Mouse (Mus musculus): ENCODE data around the gene Lgals9.

Lgals9 gene

DNA sequence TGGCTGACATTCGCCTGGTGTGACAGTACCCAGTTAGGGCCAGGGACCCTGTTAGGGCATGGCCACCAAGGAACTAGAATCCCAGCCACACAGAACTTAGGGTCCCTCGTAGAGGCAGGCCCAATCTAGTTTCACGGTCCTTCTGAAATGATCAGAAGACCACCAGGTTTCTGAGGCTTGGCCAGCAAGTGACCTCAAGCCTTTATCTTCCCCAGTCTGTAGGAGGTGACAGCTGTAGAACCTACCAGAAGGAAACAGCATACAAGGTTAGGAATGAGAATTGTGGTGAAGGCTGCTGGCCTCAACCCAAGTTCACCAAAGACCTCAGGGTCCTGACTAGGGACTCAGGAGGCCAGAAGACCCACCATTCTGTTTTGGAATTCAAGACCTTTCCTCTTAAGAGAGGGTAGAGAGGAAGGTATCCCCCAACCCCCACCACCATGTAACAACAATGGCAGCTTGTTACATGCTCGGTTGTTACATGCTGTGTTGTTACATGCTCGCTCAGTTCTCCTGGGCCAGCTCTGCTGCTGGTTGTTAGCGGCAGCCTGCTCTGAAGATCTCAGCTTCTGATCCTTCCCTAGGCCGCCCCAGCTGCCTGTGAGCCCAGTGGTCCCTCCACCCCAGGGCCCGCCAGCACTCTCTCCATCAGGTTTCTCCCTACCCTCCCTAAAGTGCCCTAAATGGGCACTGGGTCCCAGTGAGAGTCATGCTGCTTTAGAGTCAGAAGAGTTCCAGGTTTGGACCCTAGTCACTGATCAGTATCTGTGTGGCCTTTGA is 7.8 kb downstream of the Lgals9 start:
- no peak for DNase-seq (ENCODE audit: low read depth, low spot score)

DNA sequence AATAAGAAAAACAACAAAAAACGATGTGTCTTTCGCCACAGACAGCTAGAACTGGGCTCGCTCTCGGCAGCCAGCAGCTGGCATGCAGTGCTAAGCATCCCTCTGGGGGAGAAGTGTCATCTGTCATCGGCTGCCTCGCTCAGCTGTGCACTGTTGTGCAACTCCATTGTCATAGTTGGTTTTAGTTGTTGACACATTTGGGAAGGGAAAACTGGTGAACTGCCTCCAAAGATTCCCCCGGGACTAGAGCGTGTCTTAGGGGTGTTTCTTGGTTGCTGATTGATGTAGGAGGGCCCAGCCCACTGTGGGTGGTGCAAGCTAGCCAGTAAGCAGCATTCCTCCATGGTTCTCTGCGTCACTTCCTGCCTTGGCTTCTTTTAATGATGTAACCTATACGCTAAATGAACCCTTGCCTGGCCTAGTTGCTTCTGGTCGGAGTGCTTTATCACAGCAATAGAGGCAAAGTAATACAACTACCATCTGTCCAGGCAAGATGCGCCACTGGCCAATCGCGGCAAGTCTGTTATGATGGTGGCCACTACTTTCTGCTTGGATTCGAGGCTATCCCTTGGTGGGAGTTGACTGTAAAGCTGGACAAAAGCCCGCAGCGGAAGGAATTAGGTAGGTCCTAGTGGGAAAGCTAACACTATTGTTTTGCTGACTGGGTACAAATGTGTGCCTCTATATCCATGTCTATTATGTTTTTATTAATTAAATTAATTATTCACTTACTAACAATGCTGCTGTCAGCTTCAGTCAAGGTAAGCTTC is 11.2 kb downstream of the Lgals9 start:
- peak; percentile 53 for DNase-seq (ENCODE audit: low read depth, low spot score)

DNA sequence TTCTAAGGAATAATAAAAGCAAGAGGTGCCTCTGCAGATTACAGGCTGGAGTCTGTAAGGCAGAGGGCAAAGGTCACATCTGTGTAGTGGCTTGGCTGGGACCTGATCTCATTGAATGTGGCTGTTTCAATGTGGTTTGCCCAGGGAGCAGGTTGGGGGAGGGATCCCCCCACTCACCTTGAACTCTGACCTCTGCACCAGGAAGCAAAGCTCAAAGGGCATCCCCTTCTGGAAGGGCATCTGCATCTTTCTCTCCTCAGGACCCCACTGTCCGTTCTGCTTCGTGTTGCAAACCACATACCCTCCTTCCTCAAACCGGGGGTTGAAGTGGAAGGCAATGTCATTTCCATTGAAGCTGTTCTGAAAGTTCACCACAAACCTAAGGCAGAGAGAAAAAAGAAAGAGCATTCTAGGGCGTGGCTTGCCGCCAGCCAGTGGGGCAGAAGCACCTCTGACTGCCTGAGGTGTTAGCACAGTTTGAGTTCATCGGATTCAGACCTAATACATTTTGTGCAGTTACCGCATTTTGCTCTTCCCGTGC is 11.9 kb downstream of the Lgals9 start:
- DNase-seq (ENCODE audit: low read depth, low spot score): no peak

DNA sequence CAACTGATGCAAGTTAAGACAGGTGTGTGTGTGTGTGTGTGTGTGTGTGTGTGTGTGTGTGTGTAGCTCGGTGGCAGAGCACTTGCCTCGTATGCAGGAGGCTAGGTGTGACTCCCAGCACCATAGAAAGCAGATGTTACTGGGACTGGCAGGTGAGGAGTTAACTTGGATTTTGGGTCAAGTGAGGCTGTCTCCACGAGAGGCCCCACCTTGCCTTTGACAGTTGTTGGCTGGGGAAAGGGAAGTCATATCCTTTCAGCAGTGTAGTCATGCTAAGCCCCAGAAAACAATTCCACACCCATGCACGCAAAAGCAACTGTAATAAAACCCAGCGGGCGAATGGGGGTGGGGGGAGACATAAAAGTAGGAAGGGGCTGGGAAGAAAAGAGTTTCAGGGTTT is 12.4 kb downstream of the Lgals9 start:
- no peak for DNase-seq (ENCODE audit: low read depth, low spot score)

DNA sequence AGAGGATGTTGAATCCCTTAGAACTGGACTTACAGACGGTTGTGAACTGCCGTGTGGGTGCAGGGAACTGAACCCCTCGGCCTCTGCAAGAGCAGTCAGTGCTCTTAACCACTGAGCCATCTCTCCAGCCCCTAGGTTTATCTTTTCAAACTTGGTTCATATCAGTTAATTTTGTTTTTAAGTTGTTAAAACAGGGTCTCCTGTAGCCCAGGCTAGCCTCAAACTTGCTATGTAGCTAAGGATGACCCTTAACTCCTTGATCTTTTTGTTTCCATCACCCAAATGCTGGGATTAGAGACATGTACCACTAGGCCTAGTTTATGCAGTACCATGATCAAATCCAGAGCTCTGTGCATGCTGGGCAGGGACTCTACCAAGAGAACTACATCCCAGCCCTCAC is 13.0 kb downstream of the Lgals9 start:
- DNase-seq (ENCODE audit: low read depth, low spot score): no peak

DNA sequence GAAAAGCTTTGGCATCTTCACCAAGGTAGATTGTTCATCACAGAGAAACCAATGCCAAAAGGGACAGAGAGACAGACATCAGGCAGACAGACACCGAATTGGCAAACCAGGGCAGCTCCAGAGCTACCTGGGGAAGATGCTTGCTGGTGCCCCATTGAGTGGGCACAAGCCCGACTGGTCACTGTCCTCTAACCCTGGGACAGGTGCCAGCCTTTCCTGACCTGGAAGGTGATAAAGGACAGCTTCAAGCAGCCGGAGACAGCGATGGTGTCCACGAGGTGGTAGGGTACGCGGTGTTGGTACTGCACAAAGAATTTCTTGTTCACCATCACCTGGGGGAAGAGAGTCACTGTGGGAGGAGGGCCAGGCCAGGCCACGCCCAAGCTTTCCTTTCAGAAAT is 13.7 kb downstream of the Lgals9 start:
- DNase-seq (ENCODE audit: low read depth, low spot score): no peak

DNA sequence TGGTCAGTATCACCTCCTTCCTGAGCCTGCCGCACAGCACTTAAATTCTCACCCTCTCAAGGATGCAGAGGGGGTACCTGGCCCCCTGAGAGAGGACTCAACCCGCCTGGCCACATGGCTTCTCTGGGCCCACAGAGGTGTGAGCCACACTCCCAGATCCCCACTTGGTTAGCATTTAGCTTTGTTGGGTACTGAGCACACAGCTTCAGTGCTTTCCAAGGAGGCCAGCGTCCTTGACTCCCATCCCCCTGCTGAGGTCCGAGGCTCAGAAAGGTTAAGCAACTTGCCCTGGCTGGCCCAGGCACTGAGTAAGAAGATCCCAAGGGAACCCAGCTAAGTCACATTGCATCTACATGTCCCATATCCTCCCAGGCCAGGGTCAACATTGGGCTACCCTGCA is 16.6 kb downstream of the Lgals9 start:
- no peak for DNase-seq (ENCODE audit: low read depth, low spot score)

DNA sequence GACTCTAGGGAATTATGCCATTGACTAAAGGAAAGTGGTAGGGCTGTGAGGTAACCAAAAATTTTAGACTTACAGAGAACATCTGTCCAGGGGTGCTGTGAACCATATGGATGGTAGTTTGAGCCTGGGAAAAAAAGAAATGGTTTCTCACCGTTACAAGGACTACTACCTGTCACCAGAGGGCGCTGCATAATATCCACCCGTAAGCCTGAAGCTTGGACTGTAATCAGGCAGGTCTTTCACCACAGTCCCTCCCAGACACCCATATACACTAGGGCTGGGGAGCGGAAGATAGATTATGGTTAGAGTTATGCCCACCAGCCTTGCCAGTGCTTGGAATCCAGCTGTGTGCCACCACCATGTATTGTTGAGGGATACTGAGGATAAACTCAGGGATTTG is 17.4 kb downstream of the Lgals9 start:
- DNase-seq (ENCODE audit: low read depth, low spot score): peak; percentile 63

DNA sequence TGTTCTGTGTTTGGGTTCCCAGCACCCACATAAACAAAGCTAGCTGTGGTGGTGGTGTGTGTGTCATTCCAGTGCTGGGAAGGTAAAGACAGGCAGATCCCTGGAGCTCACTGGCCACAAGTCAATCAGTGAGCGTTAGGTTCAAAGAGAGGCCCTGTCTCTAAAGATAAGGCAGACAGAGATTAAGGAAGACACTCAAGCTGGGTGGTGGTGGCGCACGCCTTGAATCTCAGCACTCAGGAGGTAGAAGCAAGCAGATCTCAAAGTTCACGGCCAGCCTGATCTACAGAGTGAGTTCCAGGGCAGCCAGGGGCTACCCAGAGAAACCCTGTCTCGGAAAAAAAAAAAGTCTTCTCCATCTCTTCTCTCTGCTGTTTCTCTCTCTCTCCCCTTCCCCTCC is 23.5 kb downstream of the Lgals9 start:
- DNase-seq (ENCODE audit: low read depth, low spot score): no peak

DNA sequence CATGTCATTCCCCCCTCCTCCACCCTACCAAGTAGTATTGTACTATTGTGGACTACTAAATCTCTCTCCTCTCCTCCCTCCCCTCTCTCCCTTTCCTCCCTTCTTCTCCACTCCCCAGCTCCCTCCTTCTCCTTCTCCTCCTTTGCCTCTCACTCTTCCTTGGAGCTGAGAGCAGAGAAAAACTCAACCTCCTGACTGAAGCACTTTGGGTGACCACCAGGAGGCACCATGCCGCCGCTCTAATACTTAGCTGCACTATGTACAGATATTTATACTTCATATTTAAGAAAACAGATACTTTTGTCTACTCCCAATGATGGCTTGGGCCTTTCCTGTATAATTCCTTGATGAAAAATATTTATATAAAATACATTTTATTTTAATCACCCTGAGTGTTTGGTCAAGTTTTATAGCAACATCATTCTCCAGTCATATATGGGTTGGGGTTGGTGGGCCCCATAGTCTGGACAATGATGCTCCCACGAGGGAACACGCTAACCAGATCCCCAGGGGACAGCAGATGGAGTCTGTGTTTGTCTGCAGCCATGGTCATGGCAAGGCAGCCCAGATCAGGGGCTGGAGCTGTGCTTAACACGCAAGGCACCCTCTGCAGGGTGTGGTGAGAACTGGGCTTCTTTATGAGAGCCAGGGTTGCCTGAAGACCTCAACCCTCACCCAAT is 24.8 kb downstream of the Lgals9 start:
- DNase-seq (ENCODE audit: low read depth, low spot score): peak; percentile 29

DNA sequence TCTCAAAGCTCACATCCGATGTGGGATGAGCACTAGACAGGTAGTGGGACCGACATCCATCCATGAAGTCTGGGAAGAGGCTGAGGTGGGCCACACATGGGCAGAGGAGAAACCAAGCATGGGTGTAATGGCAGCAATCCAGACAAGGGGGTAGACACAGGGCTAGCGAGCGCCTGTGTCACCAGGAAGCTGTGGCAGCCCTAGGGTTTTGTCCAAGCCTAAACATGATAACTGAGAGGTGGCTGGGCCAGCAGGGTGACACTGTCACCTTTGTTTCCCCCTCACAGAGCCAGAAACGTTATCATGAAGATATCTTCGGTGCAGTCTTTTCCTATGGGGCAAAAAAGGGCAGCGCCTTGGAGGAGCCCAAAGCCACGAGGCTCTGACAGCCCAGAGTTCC is 25.4 kb downstream of the Lgals9 start:
- DNase-seq (ENCODE audit: low read depth, low spot score): no peak

DNA sequence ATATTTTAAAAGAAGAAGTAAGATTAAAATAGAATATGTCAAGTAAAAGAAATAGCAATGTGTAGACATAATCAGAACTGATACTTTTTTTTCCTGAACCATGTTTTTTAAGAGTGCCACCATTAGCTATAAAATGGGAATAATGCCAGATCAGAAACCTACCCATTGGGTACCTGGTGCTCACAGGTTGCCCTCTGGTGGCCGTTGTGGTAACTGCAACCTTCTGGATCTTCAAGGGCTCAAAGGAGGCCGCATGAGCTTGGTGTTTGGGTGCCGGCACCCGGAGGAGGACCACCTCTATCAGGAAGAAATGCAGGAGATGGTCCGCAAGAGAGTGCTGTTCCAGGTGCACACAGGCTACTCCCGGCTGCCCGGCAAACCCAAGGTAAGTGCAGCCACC is 28.5 kb downstream of the Lgals9 start:
- peak; percentile 91 for DNase-seq (ENCODE audit: low read depth, low spot score)

DNA sequence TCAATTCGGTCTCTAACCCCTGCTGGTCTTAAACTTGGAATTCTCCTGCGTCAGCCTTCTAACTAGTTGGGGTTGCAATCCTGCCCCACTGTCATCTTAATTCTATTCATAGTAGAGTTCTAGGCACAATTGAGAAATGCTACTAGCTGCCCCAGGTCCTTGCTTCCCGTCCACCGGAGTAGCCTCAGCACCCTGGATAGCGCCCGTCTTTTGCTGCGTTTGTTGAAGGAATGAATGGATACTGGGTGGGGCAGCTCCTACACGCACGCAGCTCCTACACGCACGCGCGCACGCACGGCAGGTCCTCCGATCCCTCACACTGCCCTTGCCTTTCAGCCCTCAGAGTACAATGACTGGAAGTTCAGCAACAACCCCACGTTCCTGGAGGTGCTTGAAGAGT is 32.3 kb downstream of the Lgals9 start:
- DNase-seq (ENCODE audit: low read depth, low spot score): no peak

DNA sequence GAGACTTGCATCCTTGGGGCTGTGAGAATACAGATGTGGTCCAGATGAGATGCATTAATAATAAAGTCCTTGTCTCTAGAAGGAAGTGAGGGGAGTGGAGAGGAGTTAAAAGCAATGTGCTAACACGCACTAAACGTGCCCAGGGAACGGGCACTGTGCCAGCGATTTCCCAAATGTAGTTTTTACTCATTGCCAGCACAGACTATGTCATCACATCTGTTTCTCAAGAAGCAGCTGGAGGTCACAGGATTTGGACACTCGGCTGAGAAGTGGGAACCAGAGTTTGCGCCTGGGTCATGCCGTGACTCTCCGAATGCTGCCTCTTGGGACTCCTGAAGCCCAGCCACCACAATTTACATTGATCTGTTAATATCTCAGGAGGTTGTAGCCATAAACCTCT is 34.4 kb downstream of the Lgals9 start:
- DNase-seq (ENCODE audit: low read depth, low spot score): no peak

DNA sequence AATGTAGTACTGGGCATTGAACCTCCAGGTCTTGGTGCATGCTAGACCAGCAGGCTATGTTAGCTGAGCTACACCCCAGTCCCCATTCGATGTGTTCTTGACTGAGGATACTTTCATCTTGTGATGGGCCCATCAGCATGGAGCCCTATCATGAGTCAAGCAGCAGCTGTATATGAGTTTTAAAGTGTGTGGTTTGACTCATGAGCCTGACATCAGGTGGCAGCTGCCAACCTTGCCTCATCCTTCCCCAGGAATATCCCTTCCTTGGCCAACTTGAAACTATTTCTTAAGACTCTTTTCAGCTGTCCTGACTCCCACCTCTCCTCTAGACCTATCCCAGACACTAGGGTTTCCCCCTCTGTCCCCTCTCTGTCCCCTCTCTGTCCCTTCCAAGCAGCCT is 41.7 kb downstream of the Lgals9 start:
- no peak for DNase-seq (ENCODE audit: low read depth, low spot score)

DNA sequence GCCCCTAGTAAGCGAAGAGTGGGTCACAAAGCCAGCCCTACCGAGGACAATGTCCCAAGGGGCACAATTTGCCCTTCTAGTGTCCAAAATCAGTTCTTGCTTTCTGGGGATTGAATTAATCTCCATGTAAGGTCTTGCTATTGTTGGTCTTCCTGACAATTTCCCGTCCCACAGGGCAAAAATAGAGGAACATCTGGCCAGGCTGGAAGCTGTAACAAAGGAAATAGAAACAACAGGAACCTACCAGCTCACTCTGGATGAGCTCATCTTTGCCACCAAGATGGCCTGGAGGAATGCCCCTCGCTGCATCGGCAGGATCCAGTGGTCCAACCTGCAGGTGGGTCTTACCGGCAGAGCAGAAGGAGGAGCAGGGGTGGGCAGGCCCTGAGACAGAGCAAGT is 49.6 kb downstream of the Lgals9 start:
- DNase-seq (ENCODE audit: low read depth, low spot score): no peak

DNA sequence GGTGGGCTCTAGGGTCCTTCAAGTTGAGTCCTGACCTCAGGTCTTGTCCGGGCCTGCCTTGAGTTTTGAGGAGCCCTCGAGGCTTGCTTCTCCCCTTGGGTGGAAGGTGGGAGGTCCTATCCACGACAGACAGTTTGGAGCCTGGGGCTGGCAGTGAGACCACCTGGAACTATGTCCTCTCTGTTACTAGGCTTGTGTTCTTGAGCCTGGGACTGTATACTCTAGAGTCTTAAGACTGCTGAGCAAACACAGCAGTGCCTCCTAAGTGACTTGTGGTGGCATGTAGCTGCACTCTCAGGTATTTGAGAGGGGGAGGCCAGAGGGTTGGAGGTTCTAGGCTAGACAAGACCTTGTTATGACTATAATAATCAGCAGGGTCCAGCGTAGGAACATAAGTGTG is 50.0 kb downstream of the Lgals9 start:
- DNase-seq (ENCODE audit: low read depth, low spot score): no peak

DNA sequence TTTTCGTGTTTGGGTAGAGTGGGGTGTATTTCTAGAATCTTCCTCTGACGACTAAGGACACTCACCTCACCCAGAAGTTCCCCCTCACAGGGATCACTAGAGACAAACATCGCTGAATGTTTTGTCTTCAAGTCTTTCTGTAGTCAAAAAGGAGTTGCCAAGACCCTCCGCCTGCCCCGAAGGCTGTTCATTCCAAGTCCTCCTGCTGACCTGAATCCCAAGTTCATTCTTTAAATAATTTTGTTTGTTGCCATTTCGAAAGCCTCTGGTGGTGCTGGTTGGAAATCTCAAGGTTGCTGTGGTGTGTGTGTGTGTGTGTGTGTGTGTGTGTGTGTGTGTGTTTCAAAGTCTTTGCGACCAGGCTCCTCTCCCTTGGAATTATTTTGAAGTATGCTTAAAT is 50.4 kb downstream of the Lgals9 start:
- DNase-seq (ENCODE audit: low read depth, low spot score): no peak

DNA sequence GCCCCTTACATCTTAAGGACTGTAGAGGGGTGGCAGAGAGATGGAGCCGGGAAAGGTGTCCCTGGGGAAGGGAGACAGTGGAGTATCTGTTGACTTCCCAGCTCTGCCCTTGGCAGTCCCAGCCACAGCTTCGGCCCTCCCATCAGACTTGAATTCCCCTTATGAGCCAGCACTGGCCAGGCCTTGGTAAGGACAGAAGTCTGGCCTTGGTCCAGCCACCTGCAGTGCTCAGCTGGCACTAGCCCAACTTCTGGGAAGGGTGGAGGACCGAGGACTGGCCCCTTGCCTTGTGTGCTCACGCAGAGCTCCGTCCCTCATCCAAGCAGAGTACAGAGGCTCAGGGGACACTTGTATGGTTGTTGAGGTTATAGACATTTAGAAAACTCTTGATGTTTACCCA is 55.4 kb downstream of the Lgals9 start:
- peak; percentile 79 for DNase-seq (ENCODE audit: low read depth, low spot score)

DNA sequence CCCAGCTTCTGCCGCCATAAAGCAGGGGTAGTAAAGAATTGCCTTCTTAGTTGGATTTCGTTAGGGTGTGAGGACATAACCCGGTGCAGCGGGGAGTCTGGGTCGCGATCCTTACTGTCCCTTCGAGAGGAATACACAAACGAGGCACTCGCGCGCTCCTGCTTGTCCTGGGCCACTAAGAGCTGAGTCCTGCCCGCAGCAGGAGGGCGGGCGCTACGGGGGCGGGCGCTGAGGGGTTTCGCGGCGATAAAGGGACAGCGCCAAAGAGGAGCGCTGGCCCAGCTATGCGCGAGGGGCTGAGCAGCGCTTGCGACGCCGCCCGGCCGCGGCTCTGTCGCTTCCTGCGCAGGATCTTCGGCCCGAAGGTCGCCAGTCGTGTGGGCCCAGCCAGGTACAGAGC is 59.8 kb downstream of the Lgals9 start:
- no peak for DNase-seq (ENCODE audit: low read depth, low spot score)

DNA sequence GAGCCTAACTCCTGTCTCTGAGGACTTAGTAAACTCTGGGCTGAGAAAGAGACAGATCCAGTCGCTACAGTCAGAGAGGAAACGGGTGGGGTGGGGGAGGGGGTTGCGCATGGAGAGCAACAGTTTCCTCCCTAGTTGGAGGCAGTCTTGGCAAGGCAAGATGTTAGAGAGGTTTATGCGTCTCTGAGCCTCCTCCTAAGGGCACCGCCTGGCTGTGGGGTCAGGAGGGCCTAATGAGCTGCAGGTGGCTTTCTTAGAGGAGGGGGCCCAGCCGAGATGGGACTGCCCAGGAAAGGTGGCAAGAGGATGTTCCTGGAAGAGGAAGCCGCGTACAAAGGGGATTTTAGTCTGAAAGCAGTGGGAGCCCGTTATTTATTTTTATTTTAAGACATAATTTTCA is 60.6 kb downstream of the Lgals9 start:
- DNase-seq (ENCODE audit: low read depth, low spot score): no peak

DNA sequence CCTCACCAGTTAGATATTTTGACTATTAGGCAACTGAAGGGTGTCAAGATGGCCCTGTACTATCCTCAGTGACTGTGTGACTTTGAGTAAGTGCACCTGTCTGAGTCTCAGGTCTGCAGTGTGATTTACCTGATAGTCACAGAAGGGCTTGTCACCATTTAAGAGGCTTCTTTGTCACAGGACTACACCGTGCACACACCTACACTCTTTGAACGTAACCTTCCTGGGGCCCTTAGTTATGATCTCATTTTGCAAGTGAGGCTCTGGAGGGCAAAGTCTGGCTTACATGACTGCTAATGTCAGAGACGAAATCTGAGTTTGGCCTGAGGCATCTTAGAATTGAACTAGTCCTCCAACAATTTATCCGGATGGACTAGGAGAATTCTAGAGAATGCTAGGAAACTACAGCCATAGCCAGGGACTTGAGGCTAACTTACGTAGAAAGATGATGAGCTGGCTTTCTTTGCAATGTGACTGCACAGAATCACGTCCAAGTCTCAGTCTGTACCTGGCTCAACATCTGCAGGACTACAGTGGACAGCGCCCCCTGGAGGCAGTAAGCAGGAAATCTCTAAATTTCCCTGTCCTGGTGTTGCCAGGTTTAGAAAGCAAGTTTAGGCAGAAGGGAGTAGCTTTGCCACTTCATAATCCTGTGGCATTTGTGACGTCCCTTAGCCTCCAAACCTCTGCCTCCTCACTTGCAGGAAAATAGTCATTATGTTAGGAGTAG is 61.9 kb downstream of the Lgals9 start:
- peak; percentile 77 for DNase-seq (ENCODE audit: low read depth, low spot score)
